7 mouse cellular contexts compared by ENCODE assay signal in genomic region chr5:146867246-146867945, GRCm38 (mm10). TPM values are rescaled to one million over a fixed set of nuclear protein-coding genes. Genes with fewer than 3 reads are reported as not detected.
A peak's percentile ranks its signal among the peaks of the same experiment; 100 is the strongest.
DNase-seq lines count a peak whose midpoint lies in the region; ATAC-seq and TF ChIP-seq lines count a peak whose summit lies in the region.

No protein-coding gene starts in this region.

- peak overlapping the region; percentile 84 for H3K27ac ChIP-seq in MEL (ENCODE audit: control insufficient read depth, low read depth, low read length)
- H3K27ac ChIP-seq in cerebellum, adult 2 months (ENCODE audit: insufficient read depth, low read length) = no peak overlapping the region
- H3K27ac ChIP-seq in forebrain, postnatal 0 days (ENCODE audit: low read depth, low read length) = peak overlapping the region; percentile 74
- H3K27ac ChIP-seq in hindbrain, embryonic 11.5 days (ENCODE audit: low read depth, low read length) = no peak overlapping the region
- peak overlapping the region; percentile 77 for H3K27ac ChIP-seq in left cerebral cortex, adult 2 months

- 5% methylated on average over 19 of the region's 19 CpGs for WGBS in cerebellum, adult 2 months
- WGBS in forebrain, postnatal 0 days = 5% methylated on average over 19 of the region's 19 CpGs
- whole genome bisulfite sequencing in hindbrain, embryonic 11.5 days = 7% methylated on average over 19 of the region's 19 CpGs

- peaks cover 0 to 17% of the 10 kb centered on the region in 2 experiments; a peak in 2 of 4 replicates for H3K36me3 ChIP-seq in MEL (ENCODE audit: control insufficient read depth in 1 of 2, insufficient read depth in 2 of 2, low read length in 2 of 2)
- H3K36me3 ChIP-seq in forebrain, postnatal 0 days (ENCODE audit: insufficient read depth) = no peaks in the 10 kb centered on the region
- H3K36me3 ChIP-seq in hindbrain, embryonic 11.5 days (ENCODE audit: control insufficient read depth, insufficient read depth, low read length) = no peaks in the 10 kb centered on the region

- DNase-seq in MEL (ENCODE audit: low read depth, low spot score) = peak; percentile 98
- DNase-seq in cerebellum, adult 2 months = peak; percentile 25 to 49
- peak; percentile 67 for DNase-seq in forebrain, postnatal 0 days
- peak; percentile 39 for DNase-seq in hindbrain, embryonic 11.5 days (ENCODE audit: low spot score)
- peak; percentile 82 to 87 for DNase-seq in left cerebral cortex, adult 2 months (ENCODE audit: extremely low spot score in 1 of 2, low spot score in 2 of 2)
- peak; percentile 63 to 67 for DNase-seq in lung, postnatal 4 days
- DNase-seq in right cerebral cortex, postnatal 36 days (ENCODE audit: low spot score in 2 of 2) = peak; percentile 85 to 91

- peak; percentile 53 to 60; a peak in 3 of 4 replicates for TF ChIP-seq POLR2A in MEL (IDR thresholded peaks at IDR 0.05; ENCODE audit: control insufficient read depth in 1 of 2, insufficient read depth in 1 of 2, low read depth in 1 of 2, low read length in 2 of 2, poor library complexity in 1 of 2)
- TF ChIP-seq POLR2A in cerebellum, adult 2 months (IDR thresholded peaks at IDR 0.05; ENCODE audit: borderline replicate concordance, insufficient read depth, low read length) = no peak

- no peak; a peak in 1 of 6 replicates for TF ChIP-seq CTCF in MEL (IDR thresholded peaks at IDR 0.05 in 2 of 3, conservative IDR thresholded peaks at IDR 0.05 in 1 of 3; ENCODE audit: control insufficient read depth in 1 of 3, insufficient read depth in 1 of 3, low read depth in 2 of 3, low read length in 3 of 3, poor library complexity in 1 of 3, severe bottlenecking in 1 of 3)
- TF ChIP-seq CTCF in cerebellum, adult 2 months (IDR thresholded peaks at IDR 0.05; ENCODE audit: borderline replicate concordance, insufficient read depth, low read depth, low read length) = no peak
- no peak; the same call in 1 of the 2 replicates for TF ChIP-seq CTCF in forebrain, postnatal 0 days (IDR thresholded peaks at IDR 0.05; ENCODE audit: low read depth)
- TF ChIP-seq CTCF in left cerebral cortex, adult 2 months (IDR thresholded peaks at IDR 0.05) = no peak

- peak overlapping the region; percentile 32 for H3K4me2 ChIP-seq in forebrain, postnatal 0 days (ENCODE audit: low read depth)
- H3K4me2 ChIP-seq in hindbrain, embryonic 11.5 days (replicated peaks; ENCODE audit: low read depth, low read length) = peak overlapping the region; percentile 33

- no peaks in the 10 kb centered on the region for H3K79me2 ChIP-seq in MEL (ENCODE audit: control insufficient read depth, insufficient read depth, low read length, poor library complexity)

- peak; percentile 85 for ATAC-seq in forebrain, postnatal 0 days
- ATAC-seq in hindbrain, embryonic 11.5 days (ENCODE audit: low FRiP score) = no peak

- peaks cover 11 to 25% of the 10 kb centered on the region in 2 experiments for H3K4me1 ChIP-seq in MEL (ENCODE audit: control insufficient read depth in 1 of 2, insufficient read depth in 2 of 2, low read length in 2 of 2)
- no peaks in the 10 kb centered on the region for H3K4me1 ChIP-seq in cerebellum, adult 2 months (ENCODE audit: control insufficient read depth, insufficient read depth, low read length)
- H3K4me1 ChIP-seq in forebrain, postnatal 0 days (ENCODE audit: insufficient read depth) = peaks cover 10% of the 10 kb centered on the region; the same call in 1 of the 2 replicates
- H3K4me1 ChIP-seq in hindbrain, embryonic 11.5 days (replicated peaks; ENCODE audit: control insufficient read depth, insufficient read depth, low read length) = no peaks in the 10 kb centered on the region

- no peaks in the 10 kb centered on the region for H3K9me3 ChIP-seq in MEL (replicated peaks; ENCODE audit: insufficient read depth, low read length)
- H3K9me3 ChIP-seq in forebrain, postnatal 0 days (ENCODE audit: low read length) = no peaks in the 10 kb centered on the region
- no peaks in the 10 kb centered on the region for H3K9me3 ChIP-seq in hindbrain, embryonic 11.5 days (ENCODE audit: control insufficient read depth, low read length)

- peak overlapping the region; percentile 39 to 45 for H3K4me3 ChIP-seq in MEL (ENCODE audit: control insufficient read depth in 1 of 2, insufficient read depth in 1 of 2, low read depth in 2 of 2, low read length in 2 of 2)
- H3K4me3 ChIP-seq in cerebellum, adult 2 months (replicated peaks; ENCODE audit: insufficient read depth, low read depth, low read length) = no peak overlapping the region
- H3K4me3 ChIP-seq in forebrain, postnatal 0 days (ENCODE audit: low read depth, low read length) = 0 out of 2 replicates have a peak overlapping the region, but pooled peaks have one; percentile 9
- H3K4me3 ChIP-seq in hindbrain, embryonic 11.5 days (ENCODE audit: low read depth, low read length) = no peak overlapping the region
- H3K4me3 ChIP-seq in left cerebral cortex, adult 2 months = no peak overlapping the region

- H3K9ac ChIP-seq in MEL (ENCODE audit: control insufficient read depth, low read depth, low read length, poor library complexity, severe bottlenecking) = peak overlapping the region; percentile 55
- peak overlapping the region; percentile 43 for H3K9ac ChIP-seq in forebrain, postnatal 0 days
- peak overlapping the region; percentile 28; the same call in 1 of the 2 replicates for H3K9ac ChIP-seq in hindbrain, embryonic 11.5 days (ENCODE audit: low read depth, low read length)

- intact Hi-C loops in left cerebral cortex, adult 2 months (cut with DNase I) = loop anchor here (2.0 kb wide), 1 partner anchor 23 kb away; the partner anchor contains the start of gene Rasl11a

- TF ChIP-seq RAD21 in MEL (IDR thresholded peaks at IDR 0.05; ENCODE audit: low read depth, low read length) = no peak

- peak; percentile 92 to 98 for TF ChIP-seq EP300 in MEL (IDR thresholded peaks at IDR 0.05; ENCODE audit: low read depth in 1 of 2, low read length in 2 of 2)

- H3K27me3 ChIP-seq in MEL (ENCODE audit: control insufficient read depth in 1 of 2, insufficient read depth in 2 of 2, low read length in 2 of 2) = no peaks in the 10 kb centered on the region
- H3K27me3 ChIP-seq in cerebellum, adult 2 months (ENCODE audit: control insufficient read depth, insufficient read depth, low read length) = no peaks in the 10 kb centered on the region
- no peaks in the 10 kb centered on the region for H3K27me3 ChIP-seq in forebrain, postnatal 0 days (ENCODE audit: insufficient read depth, low read length)
- no peaks in the 10 kb centered on the region for H3K27me3 ChIP-seq in hindbrain, embryonic 11.5 days (ENCODE audit: control insufficient read depth, insufficient read depth, low read length)

TF ChIP-seq in MEL, 35 proteins besides CTCF, POLR2A, EP300 and RAD21 (continues in another document):
- TF ChIP-seq USF1 (IDR thresholded peaks at IDR 0.05; ENCODE audit: low read depth, low read length) (peak; percentile 83), BHLHE40 (IDR thresholded peaks at IDR 0.05; ENCODE audit: borderline replicate concordance, low read depth, low read length) (peak; percentile 95), USF2 (IDR thresholded peaks at IDR 0.05; ENCODE audit: borderline replicate concordance in 1 of 2, insufficient read depth in 1 of 2, low read depth in 1 of 2, low read length in 2 of 2) (no peak), HCFC1 (IDR thresholded peaks at IDR 0.05; ENCODE audit: low read depth, low read length) (0 out of 2 replicates have a peak, but pooled peaks have one; percentile 39), E2F4 (IDR thresholded peaks at IDR 0.05; ENCODE audit: borderline replicate concordance, low read depth, low read length) (peak; percentile 22; the same call in 1 of the 2 replicates), TAL1 (IDR thresholded peaks at IDR 0.05; ENCODE audit: low read length) (peak; percentile 91), ZNF384 (IDR thresholded peaks at IDR 0.05; ENCODE audit: low read depth, low read length) (peak; percentile 40; the same call in 1 of the 2 replicates), SMC3 (IDR thresholded peaks at IDR 0.05; ENCODE audit: low read depth, low read length) (no peak), SIN3A (IDR thresholded peaks at IDR 0.05; ENCODE audit: low read length) (peak; percentile 88), ZMIZ1 (IDR thresholded peaks at IDR 0.05; ENCODE audit: low read depth, low read length) (no peak), GABPA (IDR thresholded peaks at IDR 0.05; ENCODE audit: low read depth, low read length) (no peak), MXI1 (IDR thresholded peaks at IDR 0.05; ENCODE audit: low read depth, low read length) (peak; percentile 85), ZKSCAN1 (IDR thresholded peaks at IDR 0.05; ENCODE audit: low read depth, low read length) (no peak), CHD1 (IDR thresholded peaks at IDR 0.05; ENCODE audit: low read depth, low read length) (peak; percentile 52; the same call in 1 of the 2 replicates), RCOR1 (IDR thresholded peaks at IDR 0.05; ENCODE audit: low read depth, low read length) (peak; percentile 98), NELFE (IDR thresholded peaks at IDR 0.05; ENCODE audit: low read depth, low read length) (peak; percentile 50; the same call in 1 of the 2 replicates), JUND (IDR thresholded peaks at IDR 0.05; ENCODE audit: low read depth, low read length) (no peak; the same call in 1 of the 2 replicates), NRF1 (IDR thresholded peaks at IDR 0.05; ENCODE audit: insufficient read depth, low read depth, low read length, poor library complexity, severe bottlenecking) (no peak; the same call in 1 of the 2 replicates), TCF12 (IDR thresholded peaks at IDR 0.05; ENCODE audit: low read depth, low read length) (peak; percentile 96)

RNA-seq across cellular contexts. Expression of gene Rasl11a, which starts 22.5 kb away (rescaled TPM):
- 1.1 and 1.7 TPM in 2 replicates for total RNA-seq in MEL (2012; rRNA removed)
- 1 to 10 TPM in 1 of 2 experiments, not detected in 1; 2.3 TPM for polyA plus RNA-seq in MEL (2012; ENCODE audit: insufficient read depth in 1 of 2, insufficient read length in 2 of 2, low read depth in 1 of 2, low replicate concordance in 2 of 2, missing spikeins in 1 of 2)
- polyA plus RNA-seq in cerebellum, adult 2 months (2012; rRNA removed) = 5.6 and 7.4 TPM in 2 replicates
- 17.8 and 19.6 TPM in 2 replicates for total RNA-seq in forebrain, postnatal 0 days (2014; rRNA removed)
- 22.8 and 24.7 TPM in 2 replicates for polyA plus RNA-seq in forebrain, postnatal 0 days (2015; fragmentation: Nextera tagmentation; extraction: Ambion mirVana)
- 18.8 and 19.0 TPM in 2 replicates for polyA plus RNA-seq in hindbrain, embryonic 11.5 days (2014; fragmentation: Nextera tagmentation; extraction: Ambion mirVana)
- 10 to 100 TPM in 1 of 2 experiments, 1 to 10 TPM in 1; 9.2 to 17.1 TPM for total RNA-seq in left cerebral cortex, adult 2 months (2021)

RNA-seq across cellular contexts. Expression of gene Rpl21, which starts 34.7 kb away (rescaled TPM):
- 468 and 508 TPM in 2 replicates for total RNA-seq in MEL (2012; rRNA removed)
- 10 to 100 TPM in 1 of 2 experiments, not detected in 1; 70.7 TPM for polyA plus RNA-seq in MEL (2012; ENCODE audit: insufficient read depth in 1 of 2, insufficient read length in 2 of 2, low read depth in 1 of 2, low replicate concordance in 2 of 2, missing spikeins in 1 of 2)
- polyA plus RNA-seq in cerebellum, adult 2 months (2012; rRNA removed) = 269 and 342 TPM in 2 replicates
- total RNA-seq in forebrain, postnatal 0 days (2014; rRNA removed) = 330 and 390 TPM in 2 replicates
- 375 and 447 TPM in 2 replicates for polyA plus RNA-seq in forebrain, postnatal 0 days (2015; fragmentation: Nextera tagmentation; extraction: Ambion mirVana)
- polyA plus RNA-seq in hindbrain, embryonic 11.5 days (2014; fragmentation: Nextera tagmentation; extraction: Ambion mirVana) = 508 and 515 TPM in 2 replicates
- 100 to 1,000 TPM; 165 to 172 TPM for total RNA-seq in left cerebral cortex, adult 2 months (2021)

Comparison
In these comparisons a context has a peak if more than half of its experiments do, and no peak if none do; other contexts are left out.
1. DNase-seq: peak in every context shown above with its lines; median percentile 98 in MEL; 88 in right cerebral cortex, postnatal 36 days; 84 in left cerebral cortex, adult 2 months; 67 in forebrain, postnatal 0 days; 65 in lung, postnatal 4 days; 39 in hindbrain, embryonic 11.5 days; 37 in cerebellum, adult 2 months.
2. H3K27ac ChIP-seq: peak in MEL (single experiment), forebrain, postnatal 0 days (single experiment) and left cerebral cortex, adult 2 months (single experiment); none in cerebellum, adult 2 months (single experiment) and hindbrain, embryonic 11.5 days (single experiment).
3. H3K4me3 ChIP-seq: peak in MEL (2 of 2) and forebrain, postnatal 0 days (single experiment); none in cerebellum, adult 2 months (single experiment), hindbrain, embryonic 11.5 days (single experiment) and left cerebral cortex, adult 2 months (single experiment).
4. Peak in every context shown above with its lines, with median percentiles within 50 percentile points of each other: H3K9ac ChIP-seq.